ENCODE assay signal across 9 mouse cellular contexts in genomic region chr1:138558342-138558741, GRCm38 (mm10).
DNase-seq lines count a peak whose midpoint lies in the region; ATAC-seq and TF ChIP-seq lines count a peak whose summit lies in the region.
"Had no signal": no experiment of that assay in that cellular context is flagged by ENCODE, and none has a peak within 500 bp of the region (broad histone marks: within the 10 kb centered on the region; RNA-seq: fewer than 3 reads in every experiment).

No protein-coding gene starts in this region.

- no peak overlapping the region for H3K27ac ChIP-seq in hindbrain, postnatal 0 days
- no peak overlapping the region for H3K27ac ChIP-seq in hindbrain, embryonic 16.5 days (ENCODE audit: low read depth, low read length)
- H3K27ac ChIP-seq: neural tube, embryonic 12.5 days had no signal

- no peak for ATAC-seq in hindbrain, postnatal 0 days
- ATAC-seq in hindbrain, embryonic 16.5 days = no peak
- peak; percentile 58; the same call in 1 of the 2 replicates for ATAC-seq in erythroblast, adult 5-6 weeks (replicated peaks; ENCODE audit: low FRiP score, poor library complexity, severe bottlenecking)

- no peak overlapping the region for H3K9ac ChIP-seq in hindbrain, postnatal 0 days (replicated peaks; ENCODE audit: low read length)
- no peak overlapping the region for H3K9ac ChIP-seq in hindbrain, embryonic 16.5 days (ENCODE audit: low read depth, low read length)
- H3K9ac ChIP-seq: neural tube, embryonic 12.5 days had no signal

- H3K4me3 ChIP-seq in hindbrain, postnatal 0 days (ENCODE audit: low read length) = no peak overlapping the region
- no peak overlapping the region for H3K4me3 ChIP-seq in hindbrain, embryonic 16.5 days (ENCODE audit: low read length)
- H3K4me3 ChIP-seq: neural tube, embryonic 12.5 days had no signal

- no peaks in the 10 kb centered on the region for H3K9me3 ChIP-seq in hindbrain, postnatal 0 days (ENCODE audit: low read length)
- H3K9me3 ChIP-seq in hindbrain, embryonic 16.5 days (ENCODE audit: control insufficient read depth, low read length) = no peaks in the 10 kb centered on the region
- H3K9me3 ChIP-seq: neural tube, embryonic 12.5 days had no signal

- no peaks in the 10 kb centered on the region for H3K27me3 ChIP-seq in hindbrain, postnatal 0 days (ENCODE audit: insufficient read depth, low read length)
- no peaks in the 10 kb centered on the region for H3K27me3 ChIP-seq in hindbrain, embryonic 16.5 days (replicated peaks; ENCODE audit: control insufficient read depth, insufficient read depth, low read length)
- H3K27me3 ChIP-seq: neural tube, embryonic 12.5 days had no signal

- TF ChIP-seq CTCF in hindbrain, postnatal 0 days (IDR thresholded peaks at IDR 0.05; ENCODE audit: low read depth) = peak; percentile 49

- 76% methylated on average over 3 of the region's 3 CpGs for WGBS in hindbrain, postnatal 0 days
- 64% methylated on average over 3 of the region's 3 CpGs for WGBS in hindbrain, embryonic 16.5 days

- H3K36me3 ChIP-seq in hindbrain, postnatal 0 days (ENCODE audit: insufficient read depth, low read length) = no peaks in the 10 kb centered on the region
- H3K36me3 ChIP-seq in hindbrain, embryonic 16.5 days (ENCODE audit: control insufficient read depth, insufficient read depth, low read length) = no peaks in the 10 kb centered on the region
- H3K36me3 ChIP-seq: neural tube, embryonic 12.5 days had no signal

- no peak overlapping the region for H3K4me2 ChIP-seq in hindbrain, postnatal 0 days (ENCODE audit: low read depth, low read length)
- H3K4me2 ChIP-seq in hindbrain, embryonic 16.5 days (ENCODE audit: low read length) = no peak overlapping the region
- H3K4me2 ChIP-seq: neural tube, embryonic 12.5 days had no signal

- DNase-seq in hindbrain, postnatal 0 days (ENCODE audit: low spot score) = no peak
- peak; percentile 22 to 23 for DNase-seq in spleen, postnatal 36 days (ENCODE audit: low spot score in 2 of 2)
- DNase-seq in spleen, adult 12 weeks (ENCODE audit: low spot score) = no peak
- peak; percentile 24 for DNase-seq in thymus, postnatal 25 days
- DNase-seq in gastrocnemius, postnatal 25 days = no peak
- no peak for DNase-seq in heart, postnatal 4 days

- H3K4me1 ChIP-seq in hindbrain, postnatal 0 days (ENCODE audit: insufficient read depth, low read length) = no peaks in the 10 kb centered on the region
- no peaks in the 10 kb centered on the region for H3K4me1 ChIP-seq in hindbrain, embryonic 16.5 days (ENCODE audit: control insufficient read depth, insufficient read depth, low read depth, low read length)

Comparison
In these comparisons a context has a peak if more than half of its experiments do, and no peak if none do; other contexts are left out.
1. DNase-seq: peak in spleen, postnatal 36 days (2 of 2) and thymus, postnatal 25 days (single experiment); none in hindbrain, postnatal 0 days (single experiment), spleen, adult 12 weeks (single experiment), gastrocnemius, postnatal 25 days (single experiment) and heart, postnatal 4 days (single experiment).